Mouse (Mus musculus) heart, embryonic 10.5 days (tissue): ENCODE results near the gene Taldo1. TPM values are rescaled to one million over a fixed set of nuclear protein-coding genes. Genes with fewer than 3 reads are reported as not detected.

Experiments used
- DNase-seq: peaks from one replicate; pipeline ENCODE4 v3.0.0-alpha.2; 2017; ENCODE audit warnings: low spot score
- H3K27ac ChIP-seq: fragments of 300-500 bp; sonication (generic); 2 replicates; pipeline ENCODE4 v1.5.1; 2016; ENCODE audit warnings: mild to moderate bottlenecking
- H3K27me3 ChIP-seq: fragments of 300-500 bp; sonication (generic); 2 replicates; pipeline ENCODE4 v1.6.1; 2016; ENCODE audit warnings: mild to moderate bottlenecking; ENCODE audit not compliant: poor library complexity, insufficient read depth, severe bottlenecking
- H3K36me3 ChIP-seq: fragments of 300-500 bp; sonication (generic); 2 replicates; pipeline ENCODE4 v1.6.1; 2016; ENCODE audit warnings: mild to moderate bottlenecking, moderate library complexity
- H3K4me1 ChIP-seq: fragments of 300-500 bp; sonication (generic); 2 replicates; pipeline ENCODE4 v1.6.1; 2016; ENCODE audit warnings: mild to moderate bottlenecking
- H3K4me3 ChIP-seq: fragments of 300-500 bp; sonication (generic); 2 replicates; pipeline ENCODE4 v1.5.1; 2016; ENCODE audit warnings: mild to moderate bottlenecking, moderate library complexity
- H3K9me3 ChIP-seq: fragments of 300-500 bp; sonication (generic); 2 replicates; pipeline ENCODE4 v1.6.1; 2016; ENCODE audit warnings: mild to moderate bottlenecking, moderate library complexity
- WGBS: fragments of 180-500 bp; shearing (Covaris S2); methylation state at CpG from one replicate; pipeline ENCODE4 v1.1.7; 2016; 5-methylcytosine and 5-hydroxymethylcytosine counted together
- polyA plus RNA-seq: library from polyadenylated mRNA; unstranded; fragments of >200 nt; fragmentation: Nextera tagmentation; extraction: Ambion mirVana; gene quantifications from 2 replicates; pipeline ENCODE4 v1.2.1, GENCODE M21; 2016

The Taldo1 gene
- 270 and 285 TPM in 2 replicates for polyA plus RNA-seq

GRCm38 (mm10) chr7:141391625-141392551, at the start of gene Taldo1:
TSS of gene Taldo1 (plus strand) at chr7:141392199.
- under 1% methylated on average over 57 of the region's 57 CpGs for WGBS
- Histone ChIP-seq H3K27ac (peak within 1 kb of the TSS; percentile 89), H3K27me3 (no peaks in the 10 kb centered on the region; the same call in 1 of the 2 replicates), H3K36me3 (peaks cover 14% of the 10 kb centered on the region), H3K4me3 (peak within 1 kb of the TSS; percentile 85), H3K9me3 (no peaks in the 10 kb centered on the region), H3K4me1 (peaks cover 15% of the 10 kb centered on the region)
- peak; percentile 98 for DNase-seq

GRCm38 (mm10) chr7:141343230-141343629, 48.8 kb upstream of the Taldo1 start:
- H3K4me1 ChIP-seq: peaks cover 21% of the 10 kb centered on the region
- WGBS: 72% methylated on average over 2 of the region's 2 CpGs
- H3K4me3 ChIP-seq: no peak overlapping the region
- H3K9me3 ChIP-seq: no peaks in the 10 kb centered on the region
- H3K27me3 ChIP-seq: peaks cover 51% of the 10 kb centered on the region
- no peak overlapping the region for H3K27ac ChIP-seq
- DNase-seq: no peak
- no peaks in the 10 kb centered on the region for H3K36me3 ChIP-seq

GRCm38 (mm10) chr7:141343696-141344095, 48.3 kb upstream of the Taldo1 start:
- H3K27me3 ChIP-seq: peaks cover 46% of the 10 kb centered on the region
- peaks cover 17% of the 10 kb centered on the region for H3K4me1 ChIP-seq
- no peak overlapping the region for H3K27ac ChIP-seq
- H3K36me3 ChIP-seq: no peaks in the 10 kb centered on the region
- no peak overlapping the region for H3K4me3 ChIP-seq
- H3K9me3 ChIP-seq: no peaks in the 10 kb centered on the region
- 79% methylated on average over 7 of the region's 7 CpGs for WGBS
- no peak for DNase-seq

GRCm38 (mm10) chr7:141344787-141345186, 47.2 kb upstream of the Taldo1 start:
- 85% methylated on average over 5 of the region's 5 CpGs for WGBS
- no peak overlapping the region for H3K27ac ChIP-seq
- peaks cover 7% of the 10 kb centered on the region for H3K4me1 ChIP-seq
- DNase-seq: no peak
- no peaks in the 10 kb centered on the region for H3K36me3 ChIP-seq
- H3K9me3 ChIP-seq: no peaks in the 10 kb centered on the region
- no peak overlapping the region for H3K4me3 ChIP-seq
- peaks cover 35% of the 10 kb centered on the region; the same call in 1 of the 2 replicates for H3K27me3 ChIP-seq

GRCm38 (mm10) chr7:141351061-141351460, 40.9 kb upstream of the Taldo1 start:
- no peak overlapping the region for H3K4me3 ChIP-seq
- 72% methylated on average over 6 of the region's 6 CpGs for WGBS
- no peaks in the 10 kb centered on the region for H3K9me3 ChIP-seq
- peaks cover 13% of the 10 kb centered on the region for H3K27me3 ChIP-seq
- H3K27ac ChIP-seq: no peak overlapping the region
- no peak for DNase-seq
- H3K36me3 ChIP-seq: no peaks in the 10 kb centered on the region
- 0 out of 2 replicates have a peak, but pooled peaks cover 5% of the 10 kb centered on the region for H3K4me1 ChIP-seq

- no peaks in the 10 kb centered on the region for H3K9me3 ChIP-seq
- peaks cover 44% of the 10 kb centered on the region for H3K27me3 ChIP-seq
- H3K4me3 ChIP-seq: no peak overlapping the region
- DNase-seq: no peak
- WGBS: 75% methylated on average over 8 of the region's 8 CpGs
- no peak overlapping the region for H3K27ac ChIP-seq
- no peaks in the 10 kb centered on the region for H3K36me3 ChIP-seq
- H3K4me1 ChIP-seq: 0 out of 2 replicates have a peak, but pooled peaks cover 9% of the 10 kb centered on the region
Observed at GRCm38 (mm10) chr7:141355051-141355450, 36.9 kb upstream of the Taldo1 start.

- 55% methylated on average over 12 of the region's 12 CpGs for WGBS
- DNase-seq: no peak
Observed at GRCm38 (mm10) chr7:141355626-141356326, 36.2 kb upstream of the Taldo1 start.

GRCm38 (mm10) chr7:141356971-141357370, 35.0 kb upstream of the Taldo1 start:
- no peaks in the 10 kb centered on the region for H3K36me3 ChIP-seq
- H3K27me3 ChIP-seq: peaks cover 63% of the 10 kb centered on the region
- H3K4me1 ChIP-seq: peaks cover 13% of the 10 kb centered on the region
- no peak for DNase-seq
- H3K27ac ChIP-seq: no peak overlapping the region
- no peaks in the 10 kb centered on the region for H3K9me3 ChIP-seq
- 64% methylated on average over 14 of the region's 14 CpGs for whole genome bisulfite sequencing
- H3K4me3 ChIP-seq: no peak overlapping the region

More at GRCm38 (mm10) chr7:141355626-141356326, 36.2 kb upstream of the Taldo1 start:
- Histone ChIP-seq H3K27me3 (peaks cover 51% of the 10 kb centered on the region), H3K4me3 (no peak overlapping the region), H3K9me3 (no peaks in the 10 kb centered on the region), H3K4me1 (0 out of 2 replicates have a peak, but pooled peaks cover 9% of the 10 kb centered on the region), H3K27ac (no peak overlapping the region), H3K36me3 (no peaks in the 10 kb centered on the region)

- peaks cover 4% of the 10 kb centered on the region for H3K4me1 ChIP-seq
- no peaks in the 10 kb centered on the region for H3K9me3 ChIP-seq
- peaks cover 73% of the 10 kb centered on the region for H3K27me3 ChIP-seq
- DNase-seq: no peak
- no peaks in the 10 kb centered on the region for H3K36me3 ChIP-seq
- no peak overlapping the region for H3K27ac ChIP-seq
- no peak overlapping the region for H3K4me3 ChIP-seq
- 15% methylated on average over 24 of the region's 24 CpGs for WGBS
Observed at GRCm38 (mm10) chr7:141361510-141361909, 30.5 kb upstream of the Taldo1 start.

GRCm38 (mm10) chr7:141363106-141363751, 28.8 kb upstream of the Taldo1 start:
- no peaks in the 10 kb centered on the region for H3K36me3 ChIP-seq
- peaks cover 59% of the 10 kb centered on the region for H3K27me3 ChIP-seq
- 58% methylated on average over 4 of the region's 4 CpGs for WGBS
- H3K9me3 ChIP-seq: no peaks in the 10 kb centered on the region
- peak overlapping the region; percentile 57; the same call in 1 of the 2 replicates for H3K27ac ChIP-seq
- DNase-seq: peak; percentile 88
- H3K4me3 ChIP-seq: no peak overlapping the region
- H3K4me1 ChIP-seq: peaks cover 4% of the 10 kb centered on the region

GRCm38 (mm10) chr7:141363752-141364125, 28.3 kb upstream of the Taldo1 start:
- no peak for DNase-seq
- Histone ChIP-seq H3K4me3 (no peak overlapping the region), H3K27me3 (peaks cover 58% of the 10 kb centered on the region), H3K9me3 (no peaks in the 10 kb centered on the region), H3K27ac (peak overlapping the region; percentile 57; the same call in 1 of the 2 replicates), H3K36me3 (no peaks in the 10 kb centered on the region), H3K4me1 (peaks cover 4% of the 10 kb centered on the region)
- 53% methylated on average over 2 of the region's 2 CpGs for WGBS

- H3K9me3 ChIP-seq: no peaks in the 10 kb centered on the region
- H3K4me1 ChIP-seq: peaks cover 4% of the 10 kb centered on the region
- 63% methylated on average over 5 of the region's 5 CpGs for WGBS
- peak; percentile 84 for DNase-seq
- H3K27ac ChIP-seq: peak overlapping the region; percentile 57; the same call in 1 of the 2 replicates
- no peaks in the 10 kb centered on the region for H3K36me3 ChIP-seq
- peaks cover 52% of the 10 kb centered on the region for H3K27me3 ChIP-seq
- no peak overlapping the region for H3K4me3 ChIP-seq
Observed at GRCm38 (mm10) chr7:141364349-141365048, 27.5 kb upstream of the Taldo1 start.
